Mouse (Mus musculus) gastrocnemius, adult 2 months (tissue): ENCODE measurements around the gene Gm8453. TPM values are rescaled to one million over a fixed set of nuclear protein-coding genes. Genes with fewer than 3 reads are reported as not detected.
"Not testable (repeated sequence)": the region's sequence is repeated elsewhere in the genome, so short reads cannot be mapped to it uniquely, and the experiment has no call there.

Experiments used
- DNase-seq: peaks from one replicate; pipeline ENCODE4 v3.0.0; 2022
- H3K27ac ChIP-seq: fragments of 200-600 bp; 2 replicates; pipeline ENCODE4 v1.8.1; 2022; ENCODE audit warnings: mild to moderate bottlenecking
- H3K4me3 ChIP-seq: fragments of 200-600 bp; 2 replicates; pipeline ENCODE4 v1.8.1; 2022; ENCODE audit warnings: mild to moderate bottlenecking, moderate library complexity
- intact Hi-C: fragments of 180-260 bp; cut with DNase I; formaldehyde crosslinking; loops from one replicate; pipeline ENCODE4 v1.15.1; 2025
- long read RNA-seq, 2 experiments: library from polyadenylated mRNA; stranded (forward); transcript quantifications; one replicate each; pipeline ENCODE4 v2.0.0; 2021
- total RNA-seq, 2 experiments: library from RNA; stranded (reverse); gene quantifications; 2 replicates each; pipeline ENCODE4 v1.2.3; 2021

The Gm8453 gene
- not detected for total RNA-seq
- long read RNA-seq, experiment 1, result 0 reads
- long read RNA-seq, experiment 2, result 0 reads

- intact Hi-C loops, H3K27ac ChIP-seq: not testable (repeated sequence)
Observed at GRCm38 (mm10) chr7:22229384-22229783, at the start of gene Gm8453. TSS of gene Gm8453 (minus strand) at chr7:22229484.

GRCm38 (mm10) chr7:22201164-22201563 is 28.1 kb downstream of the Gm8453 start, which contains the start of gene Gm8653:
TSS of gene Gm8653 (minus strand) at chr7:22201264.
- intact Hi-C loops, H3K4me3 ChIP-seq, DNase-seq, H3K27ac ChIP-seq: not testable (repeated sequence)

More at GRCm38 (mm10) chr7:22229384-22229783, at the start of gene Gm8453:
- not testable (repeated sequence) for H3K4me3 ChIP-seq, DNase-seq

- H3K27ac ChIP-seq, intact Hi-C loops, H3K4me3 ChIP-seq, DNase-seq: not testable (repeated sequence)
Observed at GRCm38 (mm10) chr7:22189077-22189476, 40.2 kb downstream of the Gm8453 start, which contains the start of gene Vmn1r143. TSS of gene Vmn1r143 (plus strand) at chr7:22189377.

Other genes with a start within 250 kb of the Gm8453 start
- gene Vmn1r137, start 234.9 kb downstream of the Gm8453 start, total RNA-seq, result not detected
- not detected for gene Vmn1r138, start 200.6 kb downstream of the Gm8453 start, total RNA-seq
- not detected for gene Gm6176, start 173.2 kb downstream of the Gm8453 start, total RNA-seq
- not detected for gene Vmn1r139, start 160.4 kb downstream of the Gm8453 start, total RNA-seq
- gene Gm16451, start 111.2 kb downstream of the Gm8453 start, total RNA-seq, result not detected
- gene Gm10666, start 94.7 kb downstream of the Gm8453 start, total RNA-seq, result not detected
- gene Vmn1r142, start 65.4 kb downstream of the Gm8453 start, total RNA-seq, result not detected
- not detected for gene Vmn1r143, start 40.1 kb downstream of the Gm8453 start, total RNA-seq
- not detected for gene Gm8653, start 28.2 kb downstream of the Gm8453 start, total RNA-seq
- gene Gm4187, start 100.2 kb upstream of the Gm8453 start, total RNA-seq, result not detected
- not detected for gene Gm8660, start 141.6 kb upstream of the Gm8453 start, total RNA-seq
- not detected for gene Vmn1r148, start 184.1 kb upstream of the Gm8453 start, total RNA-seq
- gene Vmn1r149, start 208.7 kb upstream of the Gm8453 start, total RNA-seq, result not detected
- not detected for gene Gm10665, start 234.6 kb upstream of the Gm8453 start, total RNA-seq